Mouse (Mus musculus) large intestine, adult 2 months (tissue): ENCODE measurements at regions not wholly inside any gene's neighbourhood (a gene's known extent, or its start where the extent isn't known, plus 50 kb on each side); places are given as distances from the start of the nearest gene placed in this dataset.

Experiments
- DNase-seq: peaks from one replicate; pipeline ENCODE4 v3.0.0-alpha.2; 2012; ENCODE audit warnings: low read depth, low spot score
- WGBS: fragments of 180-500 bp; shearing (Covaris S2); methylation state at CpG from one replicate; pipeline ENCODE4 v1.1.7; 2018; 5-methylcytosine and 5-hydroxymethylcytosine counted together

GRCm38 (mm10) chr11:18585031-18585430 is 433.8 kb downstream of the Meis1 start:
- WGBS: 83% methylated on average over 8 of the region's 8 CpGs
- DNase-seq: no peak

- 80% methylated on average over 1 of the region's 1 CpGs for WGBS
- DNase-seq: no peak
Measured at GRCm38 (mm10) chr11:18582781-18583161, 436.0 kb downstream of the Meis1 start.

GRCm38 (mm10) chr11:18581997-18582780 is 436.6 kb downstream of the Meis1 start:
- WGBS: 67% methylated on average over 2 of the region's 2 CpGs
- no peak for DNase-seq

- WGBS: 81% methylated on average over 8 of the region's 8 CpGs
- no peak for DNase-seq
Measured at GRCm38 (mm10) chr11:18581078-18581800, 437.5 kb downstream of the Meis1 start.

- WGBS: 73% methylated on average over 4 of the region's 4 CpGs
- DNase-seq: no peak
Measured at GRCm38 (mm10) chr11:18571557-18572209, 447.1 kb downstream of the Meis1 start.

- WGBS: 93% methylated on average over 2 of the region's 2 CpGs
- DNase-seq: no peak
Measured at GRCm38 (mm10) chr11:18563011-18563410, 455.8 kb downstream of the Meis1 start.

- 17% methylated on average over 4 of the region's 4 CpGs for WGBS
Measured at GRCm38 (mm10) chr11:18558665-18559064, 460.1 kb downstream of the Meis1 start.

GRCm38 (mm10) chr11:18535592-18535857 is 483.3 kb downstream of the Meis1 start:
- no peak for DNase-seq
- 46% methylated on average over 2 of the region's 2 CpGs for WGBS

More at GRCm38 (mm10) chr11:18558665-18559064, 460.1 kb downstream of the Meis1 start:
- no peak for DNase-seq

- WGBS: 64% methylated on average over 7 of the region's 7 CpGs
- no peak for DNase-seq
Measured at GRCm38 (mm10) chr11:18534807-18535591, 483.8 kb downstream of the Meis1 start.

- DNase-seq: no peak
- 29% methylated on average over 2 of the region's 2 CpGs for WGBS
Measured at GRCm38 (mm10) chr11:18531264-18532110, 487.3 kb downstream of the Meis1 start.

- WGBS: 35% methylated on average over 4 of the region's 4 CpGs
- DNase-seq: peak; percentile 2
Measured at GRCm38 (mm10) chr11:18528568-18528967, 490.2 kb downstream of the Meis1 start.

GRCm38 (mm10) chr11:18495108-18495757 is 523.6 kb downstream of the Meis1 start:
- 74% methylated on average over 6 of the region's 6 CpGs for WGBS
- DNase-seq: no peak

GRCm38 (mm10) chr11:18493981-18494380 is 524.8 kb downstream of the Meis1 start:
- 79% methylated on average over 5 of the region's 5 CpGs for WGBS
- DNase-seq: no peak

GRCm38 (mm10) chr11:18493086-18493485 is 525.7 kb downstream of the Meis1 start:
- no peak for DNase-seq
- WGBS: 44% methylated on average over 2 of the region's 2 CpGs

- 71% methylated on average over 9 of the region's 9 CpGs for WGBS
- DNase-seq: no peak
Measured at GRCm38 (mm10) chr11:18489517-18490256, 529.1 kb downstream of the Meis1 start.

GRCm38 (mm10) chr11:18478841-18479240 is 525.2 kb upstream of the Etaa1 start:
- DNase-seq: no peak

- WGBS: 73% methylated on average over 3 of the region's 3 CpGs
- DNase-seq: no peak
Measured at GRCm38 (mm10) chr11:18451271-18451670, 497.6 kb upstream of the Etaa1 start.

- DNase-seq: no peak
- 70% methylated on average over 1 of the region's 1 CpGs for WGBS
Measured at GRCm38 (mm10) chr11:18448879-18449278, 495.2 kb upstream of the Etaa1 start.
